Mouse (Mus musculus) lung, postnatal 0 days (tissue): Measurements from ENCODE around the gene Tmc1. TPM values are rescaled to one million over a fixed set of nuclear protein-coding genes. Genes with fewer than 3 reads are reported as not detected.

ENCODE experiments used
- ATAC-seq: fragments of 200-750 bp; cut with Nextera tagmentation; 2 replicates; pipeline ENCODE4 v1.8.0; 2017; ENCODE audit warnings: moderate library complexity
- DNase-seq: peaks from one replicate; pipeline ENCODE4 v3.0.0-alpha.2; 2016; ENCODE audit warnings: low spot score
- H3K27ac ChIP-seq: fragments of 300-500 bp; sonication (generic); 2 replicates; pipeline ENCODE4 v1.5.1; 2014; ENCODE audit warnings: antibody characterized with exemption, mild to moderate bottlenecking, low read length, mixed read lengths
- H3K27me3 ChIP-seq: fragments of 300-500 bp; sonication (generic); replicated peaks from 2 replicates; pipeline ENCODE4 v1.6.1; 2014; ENCODE audit warnings: low read length, mixed read lengths; ENCODE audit not compliant: insufficient read depth
- H3K36me3 ChIP-seq: fragments of 300-500 bp; sonication (generic); 2 replicates; pipeline ENCODE4 v1.6.1; 2014; ENCODE audit warnings: low read length, mixed read lengths; ENCODE audit not compliant: insufficient read depth
- H3K4me1 ChIP-seq: fragments of 300-500 bp; sonication (generic); 2 replicates; pipeline ENCODE4 v1.6.1; 2014; ENCODE audit warnings: antibody characterized with exemption, low read depth, low read length, mixed read lengths; ENCODE audit not compliant: insufficient read depth
- H3K4me2 ChIP-seq: fragments of 300-500 bp; sonication (generic); replicated peaks from 2 replicates; pipeline ENCODE4 v1.6.1; 2014; ENCODE audit warnings: low read depth, mild to moderate bottlenecking, low read length, moderate library complexity, mixed read lengths
- H3K4me3 ChIP-seq: fragments of 300-500 bp; sonication (generic); 2 replicates; pipeline ENCODE4 v1.5.1; 2014; ENCODE audit warnings: low read depth, low read length
- H3K9ac ChIP-seq: fragments of 300-500 bp; sonication (generic); replicated peaks from 2 replicates; pipeline ENCODE4 v1.6.1; 2014; ENCODE audit warnings: low read depth, mild to moderate bottlenecking
- H3K9me3 ChIP-seq: fragments of 300-500 bp; sonication (generic); 2 replicates; pipeline ENCODE4 v1.6.1; 2016; ENCODE audit warnings: low read length, mixed read lengths
- CTCF ChIP-seq: IDR thresholded peaks from 2 replicates; pipeline ENCODE4 v1.5.1; 2016; ENCODE audit warnings: antibody characterized with exemption, mild to moderate bottlenecking
- EP300 ChIP-seq: IDR thresholded peaks from 2 replicates; pipeline ENCODE4 v1.6.1; 2016; ENCODE audit warnings: antibody characterized with exemption, mild to moderate bottlenecking, control low read depth
- WGBS: fragments of 180-500 bp; shearing (Covaris S2); extraction: QIAGEN DNeasy Blood & Tissue Kit; methylation state at CpG from one replicate; pipeline ENCODE4 v1.1.7; 2014; 5-methylcytosine and 5-hydroxymethylcytosine counted together
- polyA plus RNA-seq: library from polyadenylated mRNA; unstranded; fragments of >200 nt; fragmentation: Nextera tagmentation; extraction: Ambion mirVana; gene quantifications from 2 replicates; pipeline ENCODE4 v1.2.1, GENCODE M21; 2015

Gene Tmc1
- polyA plus RNA-seq, 1 experiment from 2014 or later, result not detected

- H3K27me3 ChIP-seq, result no peaks in the 10 kb centered on the region
- H3K4me3 ChIP-seq, result no peak overlapping the region
- no peak overlapping the region for H3K9ac ChIP-seq
- H3K4me2 ChIP-seq, result no peak overlapping the region
- ATAC-seq, result no peak
- no peak overlapping the region for H3K27ac ChIP-seq
- DNase-seq, result no peak
- H3K36me3 ChIP-seq, result no peaks in the 10 kb centered on the region
- no peaks in the 10 kb centered on the region for H3K4me1 ChIP-seq
- 68% methylated on average over 1 of the region's 1 CpGs for WGBS
- TF ChIP-seq EP300 (no peak), CTCF (no peak)
- no peaks in the 10 kb centered on the region for H3K9me3 ChIP-seq
These were observed 209.4 kb downstream of the Tmc1 start for GRCm38 (mm10) chr19:20744630-20745029.

Other genes starting within 250 kb of the Tmc1 start
- gene Aldh1a7, start 226.6 kb downstream of the Tmc1 start, polyA plus RNA-seq, result 62.4 and 70.9 TPM in 2 replicates